Mouse (Mus musculus): ENCODE measurements around the gene Tmem170.
A peak's percentile ranks its signal among the peaks of the same experiment; 100 is the strongest.
"Not testable (repeated sequence)": the region's sequence is repeated elsewhere in the genome, so short reads cannot be mapped to it uniquely, and the experiment has no call there.

Tmem170 gene

DNA sequence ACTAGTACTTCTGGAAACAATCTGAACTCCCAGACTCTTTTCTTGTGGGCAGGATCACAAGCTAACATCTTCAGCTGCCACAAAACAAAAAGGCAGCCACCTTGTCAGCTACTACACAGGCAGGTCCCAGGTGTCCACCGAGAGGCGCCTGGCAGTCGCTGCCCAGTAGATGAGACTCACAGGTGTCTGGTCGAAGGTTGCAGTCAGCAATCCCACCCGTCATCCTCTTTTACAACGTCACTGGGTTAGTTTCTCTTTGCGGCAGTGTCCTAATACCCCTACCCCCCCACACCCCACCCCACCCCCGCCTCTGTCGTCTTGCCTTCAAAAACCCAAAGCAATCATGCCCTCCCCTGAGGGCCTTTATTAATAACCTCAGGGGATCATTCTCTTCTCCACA lies 792 bp downstream of the Tmem170 start:
- no peak for DNase-seq (ENCODE audit: low spot score)

DNA sequence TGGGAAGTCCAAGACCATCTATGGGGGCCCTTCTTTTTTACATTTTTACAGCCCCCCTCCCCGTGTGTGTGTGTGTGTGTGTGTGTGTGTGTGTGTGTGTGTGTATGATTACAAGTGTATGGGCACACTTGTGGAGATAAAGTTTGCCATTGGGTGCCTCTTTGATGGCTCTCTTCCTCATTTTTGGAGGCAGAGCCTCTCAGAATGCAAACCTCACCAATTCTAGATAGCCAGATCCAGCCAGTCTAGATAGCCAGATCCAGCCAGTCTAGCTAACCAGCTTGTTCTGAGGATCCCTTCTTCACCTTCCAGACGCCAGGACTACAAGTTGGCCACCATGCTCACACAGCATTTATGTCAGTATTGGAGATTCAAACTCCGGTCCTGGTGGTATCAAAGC lies 5.3 kb downstream of the Tmem170 start:
- no peak for DNase-seq (ENCODE audit: low spot score)

DNA sequence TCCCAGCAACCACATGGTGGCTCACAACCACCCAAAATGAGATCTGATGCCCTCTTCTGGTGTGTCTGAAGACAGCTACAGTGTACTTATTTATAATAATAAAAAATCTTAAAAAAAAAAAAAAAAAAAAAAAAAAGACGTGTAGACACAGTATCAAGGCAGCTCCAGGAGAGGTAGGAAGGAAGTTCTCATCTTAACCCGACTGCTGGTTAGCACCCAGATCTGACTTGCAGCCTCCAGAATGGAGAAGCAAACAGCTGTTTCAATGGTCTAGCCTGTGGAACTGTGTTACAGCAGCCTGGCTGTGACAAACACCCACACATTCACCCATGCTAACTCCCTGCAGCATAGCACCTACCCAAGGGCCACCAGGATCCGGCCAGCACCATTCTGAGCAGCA lies 6.2 kb downstream of the Tmem170 start:
- no peak for DNase-seq (ENCODE audit: low spot score)

DNA sequence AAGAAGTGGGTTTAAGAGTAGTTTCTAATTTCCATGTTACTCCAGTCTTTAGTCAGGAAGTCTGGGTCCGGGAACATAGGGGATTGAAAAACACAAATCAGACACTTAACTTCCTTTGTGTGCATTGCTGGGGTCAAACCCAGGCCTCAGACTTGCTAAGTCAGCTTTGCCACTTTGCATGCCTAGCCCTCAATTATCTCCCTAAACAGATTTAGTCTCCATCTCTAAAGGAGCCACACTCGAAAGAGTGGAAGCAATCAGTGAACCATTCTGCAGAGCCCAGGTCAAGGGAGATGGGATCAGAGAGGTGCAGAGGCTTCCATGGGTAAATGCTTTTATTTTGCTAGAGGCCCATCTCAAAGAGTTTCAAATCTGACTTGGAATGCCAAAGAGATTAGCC lies 7.9 kb downstream of the Tmem170 start:
- no peak for DNase-seq (ENCODE audit: low spot score)

DNA sequence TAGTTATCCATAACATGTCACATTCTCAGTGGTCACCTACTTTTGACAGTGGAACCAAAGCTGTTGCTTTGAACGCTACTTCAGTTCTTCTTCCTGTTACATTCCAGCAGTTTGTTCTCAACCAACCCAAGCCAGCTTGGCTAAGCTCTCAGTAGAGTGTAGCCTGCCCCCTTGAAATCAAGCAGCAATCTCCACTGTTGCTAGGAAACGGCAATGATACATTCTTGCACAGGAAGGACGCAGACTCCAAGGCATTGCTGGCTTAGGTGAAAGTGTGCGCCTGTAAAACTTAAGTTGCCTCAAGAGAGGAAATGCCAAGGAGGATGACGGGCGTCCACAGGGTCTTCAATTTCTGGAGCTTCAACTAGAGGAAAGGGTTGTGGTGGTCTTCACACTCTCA lies 10.7 kb downstream of the Tmem170 start:
- no peak for DNase-seq (ENCODE audit: low spot score)

DNA sequence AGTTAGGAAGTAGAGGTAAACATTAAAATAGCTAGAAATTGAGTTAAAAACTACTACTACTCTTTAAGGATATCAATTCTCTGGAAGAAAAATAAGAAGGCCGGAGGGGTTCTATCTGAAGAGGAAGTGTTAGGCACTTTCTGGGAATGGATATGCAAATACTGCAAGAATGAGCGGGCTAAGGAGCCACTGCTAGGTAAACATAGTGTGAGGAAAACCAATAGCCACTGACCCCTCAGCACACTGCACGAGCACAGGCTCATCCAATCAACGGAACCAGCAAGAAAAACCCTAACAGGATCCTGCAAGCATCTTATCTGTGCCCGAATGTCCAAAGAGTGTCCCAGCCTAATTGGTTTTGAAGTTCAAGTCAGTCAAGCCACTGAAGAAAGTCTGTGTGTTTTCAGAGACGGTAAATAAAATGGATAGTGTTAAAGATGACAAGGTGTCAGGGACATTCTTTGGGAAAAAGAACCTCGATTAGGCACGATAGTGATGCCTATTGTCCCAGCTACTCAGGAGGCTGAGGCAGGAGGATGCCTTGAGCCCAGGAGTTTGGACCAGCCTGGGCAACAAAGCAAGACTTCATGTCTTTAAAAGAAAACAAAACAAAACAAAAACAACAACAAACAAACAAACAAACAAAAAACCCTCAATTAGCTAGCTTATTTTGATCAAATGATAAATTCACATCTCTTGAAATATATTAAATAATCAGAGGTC lies 11.3 kb downstream of the Tmem170 start:
- no peak for DNase-seq (ENCODE audit: low spot score)

DNA sequence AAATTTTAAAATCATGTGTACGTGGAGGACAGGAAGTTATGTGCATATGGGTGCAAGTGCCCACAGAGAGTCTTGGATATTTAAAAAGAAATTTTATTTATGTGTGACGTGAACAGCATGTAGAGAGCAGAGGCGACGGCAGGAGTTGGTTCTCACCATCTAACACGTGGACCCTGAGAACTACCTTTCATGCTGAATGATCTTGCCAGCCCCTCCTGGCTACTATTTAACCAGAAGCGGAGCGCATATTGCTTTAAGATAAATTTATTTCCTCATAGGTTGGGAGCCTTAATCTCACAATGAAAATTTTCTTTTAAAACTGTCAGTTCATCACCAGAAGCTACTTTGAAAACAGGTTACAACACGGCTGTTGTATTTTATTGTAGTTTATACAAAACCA lies 11.9 kb downstream of the Tmem170 start:
- no peak for DNase-seq (ENCODE audit: low spot score)

DNA sequence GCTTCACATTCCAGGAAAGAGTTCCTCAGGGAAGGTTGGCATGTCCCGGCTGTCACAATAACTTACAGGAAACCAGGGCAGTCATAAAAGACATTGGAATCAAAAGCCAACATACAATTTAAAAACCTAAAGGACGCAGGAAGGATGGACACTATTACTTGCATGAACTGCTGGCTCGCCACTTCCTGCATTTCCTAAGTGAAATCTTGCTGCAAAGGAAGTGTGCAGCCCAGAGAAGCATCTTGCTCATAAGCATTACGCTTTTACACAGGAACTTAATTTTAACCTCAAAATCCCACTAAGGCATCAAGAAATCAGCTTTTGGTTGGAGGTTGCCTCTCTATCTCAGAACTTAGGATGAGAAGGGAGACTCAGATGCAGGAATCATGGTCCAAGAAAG lies 13.3 kb downstream of the Tmem170 start:
- no peak for DNase-seq (ENCODE audit: low spot score)

DNA sequence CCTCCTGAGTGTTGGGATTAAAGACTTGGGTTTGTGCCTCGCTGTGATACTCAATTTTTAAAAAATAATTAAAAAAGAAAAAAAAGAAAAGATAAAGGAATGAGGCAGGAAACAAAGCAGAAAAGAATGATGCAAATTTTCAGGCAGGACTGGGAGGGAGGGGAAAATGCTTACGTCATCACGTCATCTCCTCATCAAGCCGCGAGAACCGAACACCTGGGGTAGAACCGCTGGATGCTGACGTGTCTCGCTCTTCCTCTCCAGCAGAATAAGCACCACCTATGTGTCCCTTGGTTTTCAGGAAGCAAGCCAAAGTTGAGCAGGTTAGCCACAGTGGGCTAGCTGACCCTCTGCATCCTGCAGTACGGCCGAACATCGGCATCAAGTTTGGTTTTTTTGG lies 20.6 kb downstream of the Tmem170 start:
- no peak for DNase-seq (ENCODE audit: low spot score)

DNA sequence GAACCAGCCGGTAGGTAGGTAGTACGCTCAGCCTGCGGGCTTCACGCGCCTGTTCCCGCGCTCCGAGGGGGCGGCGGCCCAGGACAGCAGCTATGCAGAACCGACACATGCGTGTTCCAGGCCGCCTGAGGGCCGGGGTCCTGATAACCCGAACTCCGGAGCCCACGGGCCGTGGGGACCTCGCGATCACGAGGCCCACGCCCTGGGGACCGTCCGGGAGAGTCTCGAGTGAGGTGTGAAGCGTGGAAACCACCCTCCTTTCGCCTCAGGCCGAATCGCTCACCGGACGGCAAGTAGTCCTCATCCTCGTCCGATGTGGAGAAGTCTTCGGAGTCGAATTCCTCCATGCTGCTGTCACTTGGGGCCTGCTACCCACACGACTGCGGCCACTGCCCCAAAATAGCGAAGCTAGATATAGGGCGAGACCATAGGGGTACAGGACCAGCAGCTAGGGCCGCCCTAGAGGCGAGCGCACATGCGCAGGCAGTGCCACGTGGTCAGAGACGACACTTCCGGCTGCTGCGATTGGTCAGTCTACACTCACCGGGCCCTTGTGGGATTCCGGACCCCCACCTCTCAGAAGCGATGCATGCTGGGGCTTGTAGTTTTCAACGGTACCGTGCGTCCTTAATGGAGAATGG lies 22.6 kb downstream of the Tmem170 start, which contains the start of gene Cfdp1:
TSS of gene Cfdp1 (minus strand) at position 431 of the 641 bp plus-strand sequence.
- peak; percentile 95 for DNase-seq (ENCODE audit: low spot score)

DNA sequence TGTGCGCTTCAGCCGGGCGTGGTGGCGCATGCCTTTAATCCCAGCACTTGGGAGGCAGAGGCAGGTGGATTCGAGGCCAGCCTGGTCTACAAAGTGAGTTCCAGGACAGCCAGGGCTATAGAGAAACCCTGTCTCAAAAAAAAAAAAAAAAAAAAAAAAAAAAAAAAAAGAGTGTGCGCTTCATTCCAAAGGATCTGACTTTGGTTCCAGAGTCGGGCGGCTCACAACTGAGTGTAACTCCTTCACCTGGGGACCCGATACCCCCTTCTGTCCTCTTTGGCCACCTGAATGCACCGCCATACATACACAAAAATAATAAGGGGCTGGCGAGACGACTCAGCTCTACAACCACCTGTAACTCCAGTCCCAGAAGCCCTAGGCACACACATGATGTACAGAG lies 23.3 kb downstream of the Tmem170 start:
- not testable (repeated sequence) for DNase-seq (ENCODE audit: low spot score)

DNA sequence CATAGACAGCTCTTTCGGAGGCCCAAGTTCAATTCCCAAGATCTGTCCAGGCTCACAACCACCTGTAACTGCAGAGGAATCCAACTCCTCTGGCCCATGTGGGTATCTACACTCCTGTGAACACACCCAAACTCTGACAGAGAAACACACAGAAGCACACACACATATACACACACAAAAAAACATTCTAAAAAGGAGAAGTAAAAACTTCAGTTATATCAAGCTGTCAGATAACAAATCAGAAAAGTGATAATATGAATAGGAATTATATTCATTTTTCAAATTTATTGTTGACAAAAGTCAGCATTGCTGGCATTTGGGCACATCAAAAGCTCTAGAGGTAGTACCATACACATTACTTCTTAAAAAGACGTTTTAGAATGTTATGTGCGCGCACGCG lies 29.8 kb downstream of the Tmem170 start:
- no peak for DNase-seq (ENCODE audit: low spot score)

DNA sequence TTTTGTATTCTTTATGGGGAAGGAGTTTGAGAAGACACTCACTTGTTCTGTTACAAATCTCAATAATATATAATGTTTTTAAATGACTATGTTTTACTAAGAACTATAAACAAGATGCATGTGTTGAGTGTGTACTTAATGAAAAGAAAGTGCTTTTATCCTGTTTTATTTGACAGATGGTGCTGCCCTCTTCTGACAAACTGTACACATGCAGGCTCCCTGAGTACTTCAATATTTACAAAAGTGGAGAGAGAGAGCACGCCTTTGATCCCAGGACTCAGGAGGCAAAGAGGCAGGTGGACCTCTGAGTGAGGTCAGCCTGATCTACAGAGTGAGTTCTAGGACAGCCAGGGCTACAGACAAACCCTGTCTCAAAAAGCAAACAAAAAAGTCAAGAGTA lies 41.0 kb downstream of the Tmem170 start:
- DNase-seq (ENCODE audit: low spot score): peak; percentile 47

DNA sequence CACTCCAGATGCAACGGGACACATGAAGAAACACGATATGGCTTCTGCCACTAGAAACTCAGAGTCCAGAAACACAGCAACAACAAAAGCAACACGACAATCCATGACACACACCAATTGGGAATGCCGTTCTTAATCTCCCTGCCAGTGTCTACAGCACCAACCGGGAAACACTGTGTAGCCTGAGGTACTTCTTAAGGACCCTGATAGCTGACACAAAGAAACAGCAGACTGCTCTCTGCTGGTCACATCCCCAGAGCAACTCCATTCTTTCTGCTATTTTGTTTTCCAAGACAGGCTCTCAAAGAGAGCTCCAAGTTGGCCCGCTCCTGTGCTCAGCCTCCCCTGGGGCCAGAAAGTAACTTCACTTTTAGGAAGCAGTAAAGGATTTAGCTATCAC lies 42.5 kb downstream of the Tmem170 start:
- peak; percentile 12 for DNase-seq (ENCODE audit: low spot score)

DNA sequence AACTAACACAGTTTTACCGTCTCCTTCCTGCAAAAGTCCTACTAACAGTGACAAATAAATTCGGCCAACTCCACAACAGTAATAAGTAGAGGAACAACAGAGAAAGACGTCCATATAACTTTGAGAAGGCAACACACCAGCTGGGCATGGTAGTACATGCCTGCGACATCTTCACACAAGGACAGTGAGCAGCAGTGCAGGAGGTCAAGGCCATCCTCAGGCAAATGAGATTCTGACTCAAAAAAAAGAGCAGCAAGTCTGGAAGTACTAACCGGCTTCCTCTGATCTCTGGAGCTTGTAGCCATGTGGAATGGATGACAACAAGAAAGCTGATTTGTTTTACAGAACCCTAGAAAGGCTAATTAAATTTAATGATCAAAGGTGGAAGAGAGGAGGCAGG lies 43.6 kb downstream of the Tmem170 start:
- DNase-seq (ENCODE audit: low spot score): no peak

DNA sequence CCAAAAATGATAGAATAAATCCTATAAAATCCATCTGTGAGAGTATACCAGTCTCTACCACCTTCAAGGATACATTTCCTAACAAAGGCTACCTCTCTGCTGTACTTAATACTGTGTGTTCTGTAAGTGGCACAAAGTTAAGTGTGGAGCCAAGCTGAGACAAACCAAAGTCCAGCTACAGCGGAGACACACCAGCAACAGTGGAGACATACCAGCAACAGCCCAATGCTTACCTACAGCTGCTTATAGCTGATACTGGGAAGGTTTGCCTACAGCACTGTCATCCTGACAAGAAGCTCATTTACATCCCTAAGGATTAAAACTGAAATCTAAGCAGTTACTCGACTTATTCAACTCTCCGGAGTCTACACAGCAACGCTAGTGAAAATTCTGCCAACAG lies 44.6 kb downstream of the Tmem170 start:
- no peak for DNase-seq (ENCODE audit: low spot score)

DNA sequence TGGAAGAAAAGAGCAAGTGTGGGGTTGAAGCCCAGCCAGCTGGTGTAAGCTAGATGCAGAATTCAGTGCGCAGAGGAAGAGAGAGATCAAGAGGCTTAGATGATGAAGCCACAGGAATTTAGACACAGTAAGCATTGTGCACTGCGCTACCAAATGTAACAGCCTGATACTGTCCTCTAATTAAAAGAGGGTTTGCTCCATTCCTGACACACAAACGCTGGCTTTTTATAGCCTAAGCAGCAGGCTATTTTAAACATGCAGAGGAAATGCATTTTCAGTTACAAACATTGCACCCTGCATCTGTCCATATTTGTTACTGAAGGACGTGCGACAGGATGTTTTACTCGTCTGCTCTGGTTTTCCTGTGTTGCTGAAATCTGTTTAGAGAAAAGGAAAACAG lies 48.0 kb downstream of the Tmem170 start:
- no peak for DNase-seq (ENCODE audit: low spot score)

DNA sequence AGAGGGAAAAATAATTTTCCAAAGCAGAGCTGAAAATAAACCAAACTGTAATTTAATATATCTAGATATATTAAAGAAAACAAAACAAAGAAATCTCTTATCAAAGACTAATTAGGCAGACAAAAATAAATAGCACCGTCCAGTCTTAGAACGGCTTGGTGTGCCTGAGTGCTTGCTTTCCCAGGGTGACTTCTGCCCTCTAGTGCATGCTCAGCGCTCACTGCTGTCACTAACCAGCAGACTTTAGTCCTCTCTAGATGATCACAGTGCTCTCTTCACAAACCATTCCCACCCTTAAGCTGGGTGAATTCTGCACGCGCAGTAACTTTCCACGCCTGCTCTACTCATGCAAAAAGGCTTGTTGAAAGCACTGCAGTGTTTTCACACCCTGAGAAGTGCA lies 51.3 kb downstream of the Tmem170 start:
- DNase-seq (ENCODE audit: low spot score): peak; percentile 38

DNA sequence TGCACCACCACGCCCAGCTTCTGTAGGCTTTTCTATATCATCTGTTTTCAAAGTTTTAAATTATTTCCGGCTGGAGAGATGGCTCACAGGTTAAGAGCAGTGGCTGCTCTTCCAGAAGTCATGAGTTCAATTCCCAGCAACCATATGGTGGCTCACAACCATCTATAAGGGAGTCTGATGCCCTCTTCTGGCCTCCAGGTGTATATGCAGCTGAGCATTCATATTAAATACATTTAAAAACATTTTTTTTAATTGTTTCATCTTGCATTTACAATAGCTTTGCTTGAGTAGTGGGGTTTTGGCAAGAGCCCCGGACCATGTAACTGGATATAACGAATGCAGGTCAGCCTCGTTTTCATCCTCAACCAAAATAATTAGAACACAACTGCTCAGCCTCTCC lies 52.2 kb downstream of the Tmem170 start:
- DNase-seq (ENCODE audit: low spot score): no peak

DNA sequence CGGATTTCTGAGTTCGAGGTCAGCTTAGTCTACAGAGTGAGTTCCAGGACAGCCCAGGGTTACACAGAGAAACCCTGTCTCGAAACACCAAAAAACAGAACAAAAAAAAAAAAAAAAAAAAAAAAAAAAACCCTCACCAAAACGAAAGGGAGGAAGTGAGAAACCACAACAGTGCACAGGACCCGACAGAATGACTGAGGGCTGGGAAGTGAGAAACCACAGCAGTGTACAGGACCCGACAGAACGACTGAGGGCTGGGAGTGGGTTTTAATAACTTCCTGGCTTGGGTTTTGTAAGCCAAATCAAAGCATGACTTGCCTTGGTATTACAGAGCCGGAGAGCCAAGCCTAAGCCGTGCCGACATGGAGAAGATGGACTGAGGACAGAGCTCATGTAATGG lies 55.4 kb downstream of the Tmem170 start:
- DNase-seq (ENCODE audit: low spot score): no peak

DNA sequence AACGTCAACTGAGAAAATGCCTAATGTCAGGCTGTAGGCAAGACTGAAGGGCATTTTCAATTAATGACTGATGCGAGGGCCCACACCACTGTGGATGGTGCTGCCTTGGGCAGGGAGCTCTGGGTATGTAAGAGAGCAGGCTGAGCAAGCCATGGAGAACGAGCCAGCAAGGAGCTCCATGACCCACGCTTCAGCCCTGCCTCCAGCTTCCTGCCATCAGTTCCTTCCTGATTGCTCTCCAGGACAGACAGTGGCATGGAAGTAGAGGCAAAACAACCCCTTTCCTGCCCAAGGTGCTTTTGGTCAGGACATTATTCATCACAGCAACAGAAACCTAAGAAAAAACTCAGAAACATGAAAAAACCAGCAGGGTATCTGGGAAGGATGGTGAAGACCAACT lies 55.9 kb downstream of the Tmem170 start:
- no peak for DNase-seq (ENCODE audit: low spot score)

DNA sequence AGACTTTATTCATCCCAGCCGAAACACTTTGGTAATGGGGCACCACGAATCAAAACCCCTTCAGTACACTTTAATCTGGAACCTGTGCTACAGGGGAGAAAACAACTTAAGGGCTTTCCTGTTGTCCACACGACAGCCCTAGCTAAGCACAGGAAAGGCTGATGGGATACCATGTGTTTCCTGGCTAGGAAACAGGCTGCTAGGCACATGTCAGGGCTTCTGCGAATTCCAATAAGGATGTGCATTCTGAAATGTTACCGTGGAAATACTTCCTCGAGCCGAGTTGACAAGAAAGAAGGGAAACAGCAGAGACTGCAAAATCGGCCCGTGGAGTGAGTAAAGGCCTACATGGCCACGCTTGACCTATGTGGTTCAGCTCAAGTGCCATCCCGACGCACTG lies 56.5 kb downstream of the Tmem170 start:
- DNase-seq (ENCODE audit: low spot score): no peak

DNA sequence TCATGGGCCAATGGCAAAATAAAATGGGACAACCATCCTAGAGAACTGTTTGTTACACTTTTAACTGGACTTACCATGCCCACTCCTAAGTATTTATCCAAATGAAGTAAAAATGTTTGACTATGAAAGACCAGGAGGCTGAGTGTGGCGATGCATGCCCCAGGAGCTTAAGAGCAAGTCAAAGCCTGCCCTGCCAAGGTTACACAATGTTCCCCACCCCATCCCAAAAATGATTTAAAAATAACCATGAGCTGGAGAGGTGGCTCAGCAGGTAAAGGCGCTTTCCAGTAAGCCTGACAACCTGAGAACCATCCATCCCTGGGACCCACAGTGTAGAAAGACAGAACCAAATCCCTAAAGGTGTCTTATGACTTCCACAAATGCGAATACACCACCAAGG lies 58.0 kb downstream of the Tmem170 start:
- no peak for DNase-seq (ENCODE audit: low spot score)

DNA sequence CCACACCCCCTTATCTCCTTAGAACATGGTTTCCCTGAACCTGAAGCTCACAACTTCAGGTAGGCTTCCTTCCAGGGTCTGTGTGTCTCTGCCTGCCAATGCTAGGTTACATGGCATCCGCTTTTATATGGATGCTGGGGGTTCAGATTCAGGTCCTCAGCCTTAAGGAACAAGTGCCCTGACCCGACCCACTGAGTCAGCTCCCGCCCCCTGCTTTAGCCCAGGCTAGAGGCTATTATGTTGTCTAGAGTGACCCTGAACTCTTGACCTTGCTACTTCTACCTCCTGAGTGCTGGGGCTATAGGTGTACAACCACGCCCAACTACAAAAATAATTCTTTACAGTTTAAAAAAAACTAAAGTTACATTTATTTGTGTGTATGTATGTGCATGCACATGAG lies 61.5 kb downstream of the Tmem170 start:
- DNase-seq (ENCODE audit: low spot score): no peak
